Mouse (Mus musculus) heart, adult 2 months (tissue): ENCODE data around the gene Thoc7. TPM values are rescaled to one million over a fixed set of nuclear protein-coding genes. Genes with fewer than 3 reads are reported as not detected.
A peak's percentile ranks its signal among the peaks of the same experiment; 100 is the strongest.

Source experiments
- DNase-seq, 2 experiments: peaks; one replicate each; pipeline ENCODE4 v3.0.0; 2021
- H3K27ac ChIP-seq: fragments of 200-600 bp; 2 replicates; pipeline ENCODE4 v1.8.1; 2022
- H3K27me3 ChIP-seq: fragments of 200-500 bp; 2 replicates; pipeline ENCODE4 v1.6.1; 2012; ENCODE audit warnings: mild to moderate bottlenecking, low read length, inconsistent platforms, mixed read lengths; ENCODE audit not compliant: control insufficient read depth, insufficient read depth
- H3K36me3 ChIP-seq: fragments of 200-500 bp; 2 replicates; pipeline ENCODE4 v1.6.1; 2012; ENCODE audit warnings: low read length, inconsistent platforms; ENCODE audit not compliant: control insufficient read depth, insufficient read depth
- H3K4me1 ChIP-seq: fragments of 200-500 bp; 2 replicates; pipeline ENCODE4 v1.6.1; 2011; ENCODE audit warnings: low read length; ENCODE audit not compliant: control insufficient read depth, insufficient read depth
- H3K4me3 ChIP-seq: fragments of 200-600 bp; 2 replicates; pipeline ENCODE4 v1.8.1; 2022
- H3K79me2 ChIP-seq: fragments of 200-500 bp; replicated peaks from 2 replicates; pipeline ENCODE4 v1.6.1; 2012; ENCODE audit warnings: mild to moderate bottlenecking, inconsistent platforms, low read length, moderate library complexity, mixed read lengths; ENCODE audit not compliant: control insufficient read depth, insufficient read depth
- H3K9ac ChIP-seq: fragments of 200-500 bp; 2 replicates; pipeline ENCODE4 v1.6.1; 2012; ENCODE audit warnings: low read depth, mild to moderate bottlenecking, control low read depth, inconsistent platforms, low read length, mixed read lengths
- CTCF ChIP-seq: fragments of 200-600 bp; IDR thresholded peaks from 2 replicates; pipeline ENCODE4 v1.8.1; 2022; ENCODE audit warnings: antibody characterized with exemption, mild to moderate bottlenecking, moderate library complexity
- EP300 ChIP-seq: fragments of 200-500 bp; IDR thresholded peaks from 2 replicates; pipeline ENCODE4 v1.6.1; 2011; ENCODE audit warnings: low read depth, low read length, control low read depth; ENCODE audit not compliant: insufficient read depth
- POLR2A ChIP-seq: fragments of 200-500 bp; IDR thresholded peaks from 2 replicates; pipeline ENCODE4 v1.6.1; 2011; ENCODE audit warnings: mild to moderate bottlenecking, low read depth, low read length, control low read depth; ENCODE audit not compliant: insufficient read depth
- WGBS: fragments of 180-500 bp; shearing (Covaris S2); methylation state at CpG from one replicate; pipeline ENCODE4 v1.1.7; 2018; 5-methylcytosine and 5-hydroxymethylcytosine counted together
- intact Hi-C: fragments of 180-260 bp; cut with DNase I; formaldehyde crosslinking; loops from one replicate; pipeline ENCODE4 v1.15.1; 2025
- polyA plus RNA-seq: library from polyadenylated mRNA; depleted of rRNA; stranded (reverse); fragments of >200 nt; gene quantifications from 2 replicates; pipeline ENCODE4 v1.2.3, GENCODE M21; 2012
- total RNA-seq, 2 experiments: library from RNA; stranded (reverse); gene quantifications; 2 replicates each; pipeline ENCODE4 v1.2.3; 2021

Thoc7 gene
- total and polyA plus RNA-seq, 3 experiments = 30.6 to 99.4 (median 80.1) TPM

- Histone ChIP-seq H3K4me1 (no peaks in the 10 kb centered on the region), H3K79me2 (no peaks in the 10 kb centered on the region), H3K36me3 (peaks cover 4% of the 10 kb centered on the region), H3K27ac (no peak overlapping the region), H3K27me3 (no peaks in the 10 kb centered on the region), H3K9ac (no peak overlapping the region), H3K4me3 (no peak overlapping the region)
- TF ChIP-seq EP300 (no peak), CTCF (peak; percentile 68)
- intact Hi-C loops = no loop called here
- peak; percentile 12 to 31 for DNase-seq
Measured at GRCm38 (mm10) chr14:13950401-13950800, 11.3 kb downstream of the Thoc7 start.

DNA sequence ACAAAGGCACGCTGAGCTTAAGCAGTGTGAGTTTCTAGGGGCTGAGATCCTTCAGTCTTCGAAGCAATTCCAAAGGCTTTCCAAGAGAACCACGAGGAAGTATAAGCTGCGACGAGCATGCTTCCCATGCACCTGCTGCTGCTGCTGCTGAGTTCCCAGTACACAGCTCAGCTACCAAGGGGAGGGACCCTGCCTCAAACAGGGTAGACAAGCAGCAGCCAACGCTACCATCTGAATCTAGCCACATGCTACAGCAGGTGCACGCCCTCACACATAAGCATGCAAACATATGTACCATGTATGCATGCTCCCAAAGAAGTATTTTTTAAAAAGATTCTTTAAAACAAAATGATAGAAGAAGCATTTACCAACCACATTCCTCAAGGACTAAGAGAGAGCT is 13.3 kb downstream of the Thoc7 start:
- TF ChIP-seq POLR2A (no peak), CTCF (no peak), EP300 (no peak)
- Histone ChIP-seq H3K9ac (no peak overlapping the region), H3K36me3 (peaks cover 3% of the 10 kb centered on the region), H3K27ac (no peak overlapping the region), H3K4me3 (no peak overlapping the region), H3K27me3 (no peaks in the 10 kb centered on the region), H3K79me2 (no peaks in the 10 kb centered on the region), H3K4me1 (no peaks in the 10 kb centered on the region)
- 93% methylated on average over 7 of the region's 7 CpGs for WGBS
- intact Hi-C loops = no loop called here
- DNase-seq = no peak

DNA sequence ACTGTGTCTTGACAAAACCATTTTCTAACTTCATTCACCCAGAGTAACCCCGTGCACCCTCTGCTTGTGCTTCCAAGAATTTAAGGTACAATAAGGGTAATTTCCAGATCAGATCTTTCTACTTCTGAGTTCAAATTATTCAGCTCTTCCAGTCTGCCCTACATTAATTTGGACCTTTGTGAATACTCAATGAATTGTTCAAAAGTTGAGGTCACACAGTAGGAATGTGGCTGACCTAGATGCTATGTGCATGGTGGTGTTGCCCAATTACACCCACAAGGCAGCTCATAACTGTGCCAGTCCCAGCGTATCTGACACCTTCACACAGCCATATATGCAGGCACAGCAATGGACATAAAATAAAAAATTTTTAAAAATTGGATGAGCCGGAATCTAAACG is 17.0 kb downstream of the Thoc7 start:
- H3K36me3 ChIP-seq = no peaks in the 10 kb centered on the region
- intact Hi-C loops = no loop called here
- H3K79me2 ChIP-seq = no peaks in the 10 kb centered on the region
- TF ChIP-seq EP300 (no peak), POLR2A (no peak), CTCF (no peak)
- no peaks in the 10 kb centered on the region for H3K4me1 ChIP-seq
- H3K27ac ChIP-seq = no peak overlapping the region
- H3K9ac ChIP-seq = no peak overlapping the region
- no peaks in the 10 kb centered on the region for H3K27me3 ChIP-seq
- WGBS = 94% methylated on average over 4 of the region's 4 CpGs
- H3K4me3 ChIP-seq = no peak overlapping the region
- no peak for DNase-seq

GRCm38 (mm10) chr14:13934052-13934371 is 27.6 kb downstream of the Thoc7 start:
- H3K27ac ChIP-seq = no peak overlapping the region
- no peak overlapping the region for H3K4me3 ChIP-seq
- no peaks in the 10 kb centered on the region for H3K79me2 ChIP-seq
- intact Hi-C loops = no loop called here
- no peak for DNase-seq
- no peaks in the 10 kb centered on the region for H3K27me3 ChIP-seq
- WGBS = 34% methylated on average over 5 of the region's 5 CpGs
- TF ChIP-seq CTCF (no peak), EP300 (no peak), POLR2A (no peak)
- H3K9ac ChIP-seq = peak overlapping the region; percentile 36
- no peaks in the 10 kb centered on the region for H3K4me1 ChIP-seq
- no peaks in the 10 kb centered on the region for H3K36me3 ChIP-seq

DNA sequence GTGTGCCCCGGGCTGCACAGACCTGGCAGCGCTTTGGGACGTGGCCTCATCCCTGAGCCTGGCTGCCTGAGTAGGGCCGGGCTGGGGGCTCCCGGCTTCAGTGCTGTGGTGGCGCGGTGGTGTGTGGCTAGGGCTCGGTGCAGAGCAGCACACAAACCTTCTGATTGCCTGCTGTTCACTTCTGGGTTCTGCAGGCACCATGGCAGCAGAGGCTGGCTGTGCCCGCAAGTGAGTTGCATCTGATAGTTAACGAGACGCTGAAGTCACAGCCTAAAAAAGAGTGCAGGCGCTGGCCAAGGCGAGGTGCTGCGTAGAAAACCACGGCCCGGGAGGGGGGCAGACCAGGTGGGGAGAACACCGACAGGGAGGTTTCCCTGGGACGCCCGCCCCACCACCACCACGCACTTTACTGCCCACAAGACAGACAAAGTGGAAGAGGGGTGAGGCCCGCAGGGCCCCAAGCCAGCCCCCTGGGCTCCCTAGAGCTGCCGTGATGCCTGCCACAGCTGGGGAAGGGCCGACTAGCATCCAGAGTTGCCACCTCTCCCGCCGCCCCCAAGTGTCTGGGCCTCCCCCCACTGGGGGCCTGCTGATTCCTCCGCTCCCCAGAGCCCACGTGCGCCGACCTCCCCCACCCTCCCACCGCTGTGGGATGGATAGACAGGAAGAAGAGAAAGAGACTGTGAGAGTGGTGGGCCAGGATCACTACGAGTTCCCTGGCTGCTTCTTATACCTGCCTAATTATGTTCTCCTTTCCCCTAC is 28.2 kb downstream of the Thoc7 start:
- intact Hi-C loops = no loop called here
- H3K27me3 ChIP-seq = no peaks in the 10 kb centered on the region
- H3K9ac ChIP-seq = peak overlapping the region; percentile 42
- no peak for DNase-seq
- no peak for TF ChIP-seq POLR2A
- no peak for TF ChIP-seq CTCF
- TF ChIP-seq EP300 = no peak
- H3K4me1 ChIP-seq = no peaks in the 10 kb centered on the region
- no peaks in the 10 kb centered on the region for H3K36me3 ChIP-seq
- H3K79me2 ChIP-seq = no peaks in the 10 kb centered on the region
- no peak overlapping the region for H3K4me3 ChIP-seq
- WGBS = 22% methylated on average over 31 of the region's 31 CpGs
- no peak overlapping the region for H3K27ac ChIP-seq

- no peak for TF ChIP-seq POLR2A
- TF ChIP-seq EP300 = no peak
- TF ChIP-seq CTCF = peak; percentile 79
- no peak overlapping the region for H3K27ac ChIP-seq
- no peaks in the 10 kb centered on the region for H3K4me1 ChIP-seq
- no peak for DNase-seq
- WGBS = 44% methylated on average over 3 of the region's 3 CpGs
- H3K79me2 ChIP-seq = no peaks in the 10 kb centered on the region
- H3K4me3 ChIP-seq = no peak overlapping the region
- H3K36me3 ChIP-seq = no peaks in the 10 kb centered on the region
- H3K27me3 ChIP-seq = no peaks in the 10 kb centered on the region
- intact Hi-C loops = loop anchor here (5.0 kb wide), 1 partner anchor 560 kb away; no protein-coding TSS in a partner anchor
- no peak overlapping the region for H3K9ac ChIP-seq
Measured at GRCm38 (mm10) chr14:13917630-13918029, 44.0 kb downstream of the Thoc7 start.
